Mouse (Mus musculus) ES-Bruce4 (cell line): Measurements from ENCODE around the gene Slc9a2.

Source experiments
- CTCF ChIP-seq: IDR thresholded peaks from one replicate; pipeline ENCODE4 v1.8.1; 2011; ENCODE audit warnings: low read depth, low read length
- EP300 ChIP-seq: IDR thresholded peaks from 2 replicates; pipeline ENCODE4 v1.6.1; 2011; ENCODE audit warnings: low read depth, low read length; ENCODE audit not compliant: insufficient read depth
- POLR2A ChIP-seq: IDR thresholded peaks from one replicate; pipeline ENCODE4 v1.8.1; 2011; ENCODE audit warnings: low read length; ENCODE audit not compliant: insufficient read depth

DNA sequence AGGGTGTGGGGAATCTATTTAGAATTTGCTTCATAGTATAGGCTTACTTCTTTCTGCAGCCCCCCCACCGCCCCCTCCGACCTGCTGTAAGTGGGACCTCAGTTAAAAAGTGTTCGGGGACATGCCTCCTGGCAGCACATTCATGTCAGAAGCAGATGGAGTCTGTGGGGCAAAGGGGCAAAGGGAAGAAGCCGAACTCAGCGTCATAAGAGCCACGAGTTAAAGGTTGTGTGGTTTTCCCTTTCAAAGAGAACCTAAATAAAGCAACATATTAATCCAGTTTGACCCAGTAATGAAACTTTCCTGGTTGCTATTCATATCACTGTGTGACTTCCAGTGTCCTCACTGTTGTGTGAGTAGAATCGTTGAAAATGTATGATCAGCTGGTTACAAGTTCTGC, 47.0 kb downstream of the Slc9a2 start:
- TF ChIP-seq CTCF (no peak), POLR2A (no peak), EP300 (no peak)
